Mouse (Mus musculus): ENCODE results near the gene Gm8094. TPM values are rescaled to one million over a fixed set of nuclear protein-coding genes. Genes with fewer than 3 reads are reported as not detected.
"Not testable (repeated sequence)": the region's sequence is repeated elsewhere in the genome, so short reads cannot be mapped to it uniquely, and the experiment has no call there.

Gene Gm8094
- polyA plus RNA-seq (2012; rRNA removed), result not detected in 2 replicates

DNA sequence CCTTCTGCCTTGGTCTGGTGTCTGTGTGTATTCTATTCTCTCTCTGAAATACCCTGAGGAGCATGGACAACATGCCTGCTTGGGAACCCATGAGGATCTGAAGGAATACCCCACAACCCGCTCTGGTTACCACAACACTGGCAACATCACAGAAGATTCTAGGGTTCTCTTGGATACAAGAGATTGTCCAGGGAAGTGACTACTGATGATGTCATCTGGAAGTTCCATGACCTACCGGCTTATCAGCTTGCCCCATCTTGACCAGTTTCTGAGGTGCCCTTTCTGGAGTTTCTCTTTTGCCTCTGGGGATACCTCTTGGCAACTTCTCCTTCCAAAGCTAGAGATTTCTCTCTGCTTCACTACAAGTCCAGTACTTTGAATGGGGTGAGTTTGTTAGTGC is at the start of gene Gm8094:
Gene Gm8094, minus strand, starts transcription at position 101 of the 400 bp plus-strand sequence.
- not testable (repeated sequence) for DNase-seq (ENCODE audit: low read depth)

DNA sequence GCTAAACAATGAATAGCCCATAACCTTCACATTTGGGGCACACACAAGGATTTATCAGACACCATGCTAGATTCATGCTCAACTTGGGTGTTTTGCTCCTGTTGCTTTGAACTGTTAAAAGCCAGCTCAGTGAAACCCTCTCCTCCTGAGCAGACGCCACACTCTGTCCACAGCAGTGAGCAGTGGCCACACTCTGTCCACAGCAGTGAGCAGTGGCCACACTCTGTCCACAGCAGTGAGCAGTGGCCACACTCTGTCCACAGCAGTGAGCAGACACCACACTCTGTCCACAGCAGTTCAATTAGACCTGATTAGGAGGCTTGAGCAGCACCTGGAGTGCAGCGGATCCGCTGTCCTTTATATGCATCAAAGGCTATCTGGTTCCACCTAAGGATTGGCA is 43.2 kb upstream of the Gm8094 start:
- not testable (repeated sequence) for DNase-seq (ENCODE audit: low read depth)

DNA sequence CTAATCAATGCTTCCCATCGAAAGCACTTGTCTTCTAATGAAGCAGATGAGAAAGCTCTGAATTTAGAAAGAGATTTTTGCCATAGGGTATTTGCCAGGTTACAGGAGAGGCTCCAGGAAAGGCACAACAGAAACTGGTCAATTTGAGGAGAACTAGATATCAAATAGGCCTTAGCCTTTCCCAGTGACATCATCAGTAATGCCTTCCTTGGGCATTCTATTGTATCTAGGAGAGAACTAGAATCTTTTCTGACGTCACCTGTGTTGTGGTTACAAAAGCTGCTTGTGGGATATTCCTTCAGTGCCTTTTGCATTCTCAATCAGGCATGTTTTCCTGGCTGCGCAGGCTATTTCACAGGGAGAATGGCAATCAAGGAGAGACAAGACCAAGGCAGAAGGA is 23.9 kb upstream of the Gm8094 start, which contains the start of gene Gm8104:
Gene Gm8104, plus strand, starts transcription at position 301 of the 400 bp plus-strand sequence.
- DNase-seq (ENCODE audit: low read depth), result not testable (repeated sequence)

DNA sequence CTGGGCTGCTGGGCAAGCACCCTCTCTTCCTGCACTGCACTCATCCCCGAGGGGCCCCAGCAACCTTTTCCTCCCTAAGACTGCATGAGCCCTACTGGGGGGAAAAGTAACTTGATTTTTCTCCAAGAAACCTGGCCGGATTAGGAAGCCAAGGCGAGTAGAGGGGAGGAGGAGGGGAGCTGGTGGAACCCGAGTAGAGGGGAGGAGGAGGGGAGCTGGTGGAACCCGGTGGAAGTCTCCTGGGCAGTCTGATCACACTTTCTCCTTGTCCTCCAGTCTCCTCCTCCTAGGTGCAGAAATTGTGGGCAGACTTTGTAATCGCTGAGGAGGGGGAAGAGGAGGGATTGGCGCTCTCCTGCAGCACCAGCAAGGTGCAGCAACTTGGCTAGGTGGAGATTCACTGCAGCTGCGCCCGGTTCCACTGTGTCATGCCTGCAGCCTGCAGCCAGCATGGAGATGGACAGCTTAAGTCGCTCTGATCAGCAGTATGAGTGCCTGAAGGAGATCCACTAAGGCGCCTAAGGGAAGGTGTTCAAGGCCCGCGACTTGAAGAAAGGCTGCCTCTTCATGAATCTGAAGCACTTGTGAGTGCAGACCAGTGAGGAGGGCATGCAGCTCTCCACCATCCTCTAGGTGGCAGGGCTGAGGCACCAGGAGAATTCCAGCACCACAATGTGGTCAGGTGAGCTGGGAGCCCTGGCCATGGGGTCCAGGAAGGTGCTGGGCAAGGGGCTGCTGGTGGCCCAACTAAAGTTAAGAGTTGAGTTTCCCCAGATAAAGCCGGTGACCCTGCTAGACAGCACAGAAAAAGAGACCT is 12.9 kb upstream of the Gm8094 start:
- not testable (repeated sequence) for DNase-seq (ENCODE audit: low read depth)

DNA sequence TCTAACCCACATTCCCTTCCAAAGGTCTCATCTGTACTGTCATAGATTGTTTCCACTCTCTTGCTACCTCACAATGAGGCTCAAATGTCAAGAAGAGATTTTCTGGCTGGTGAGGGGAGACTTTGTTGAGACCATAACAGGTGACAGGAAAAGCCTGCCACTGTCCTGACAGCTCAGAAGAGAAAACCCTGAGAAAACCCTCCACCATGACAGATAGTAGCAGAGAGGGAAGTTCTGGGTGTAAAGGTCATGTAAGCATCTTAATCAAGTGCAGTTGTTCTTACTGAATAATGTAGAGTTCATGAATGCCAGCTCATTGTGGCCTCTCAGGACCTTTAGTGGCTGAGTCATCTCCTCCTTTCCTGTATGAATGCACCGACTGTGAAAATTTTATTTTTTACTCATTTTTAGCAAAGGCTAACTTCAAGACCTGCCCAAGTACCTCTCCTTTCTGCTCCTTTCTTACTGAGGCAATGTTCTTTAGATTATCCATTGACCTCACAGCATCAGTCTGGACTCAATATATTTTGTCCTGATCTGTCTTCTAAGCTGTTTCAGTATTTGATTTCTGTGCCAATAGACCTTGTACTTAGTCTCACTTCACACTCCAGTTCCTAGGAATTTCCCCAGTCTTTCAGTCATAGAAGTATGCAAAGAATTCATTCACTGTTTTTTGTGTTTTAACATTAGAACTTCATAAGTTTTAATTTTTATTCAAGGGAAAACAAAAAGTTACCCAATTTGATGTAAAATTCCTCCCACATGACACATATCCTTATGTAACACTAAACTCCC is 8.7 kb upstream of the Gm8094 start:
- DNase-seq (ENCODE audit: low read depth), result not testable (repeated sequence)

DNA sequence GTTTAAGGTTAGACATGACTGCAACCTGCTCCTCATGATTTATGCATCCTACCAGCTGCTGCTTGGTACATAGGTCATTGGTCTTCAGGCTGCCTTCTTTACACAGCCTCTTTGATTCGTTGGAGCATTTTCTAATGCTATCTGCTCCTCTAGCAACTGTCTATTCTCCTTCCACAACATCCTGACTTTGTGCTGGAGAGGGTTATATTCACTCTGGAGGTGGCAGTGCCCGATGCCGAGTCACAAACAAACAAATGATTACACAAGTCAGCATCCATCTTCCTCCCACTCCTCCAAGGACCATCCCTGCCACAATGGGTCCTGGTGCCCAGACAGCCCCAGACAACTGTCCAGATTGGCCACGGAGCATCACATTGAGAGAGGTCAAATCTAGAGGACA is 16.3 kb downstream of the Gm8094 start:
- DNase-seq (ENCODE audit: low read depth), result not testable (repeated sequence)

DNA sequence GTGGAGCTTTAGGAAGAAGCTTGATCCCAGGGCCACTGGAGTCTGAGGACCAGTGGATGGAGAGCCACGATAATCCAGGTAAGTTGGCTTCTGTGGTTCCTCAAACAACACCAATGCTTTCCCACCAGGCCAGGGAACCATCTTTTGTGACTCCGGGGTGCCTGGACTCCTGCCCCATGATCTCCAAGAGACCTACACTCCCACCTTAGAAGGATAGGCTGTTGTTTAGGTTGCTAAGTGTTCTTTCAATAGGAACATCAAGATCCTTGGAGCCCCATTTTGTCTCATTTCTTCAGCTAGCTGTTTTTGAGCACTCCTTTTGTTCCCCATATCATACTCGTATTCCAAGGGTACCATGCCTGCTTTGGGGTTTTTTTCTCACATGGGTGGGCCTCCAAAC is 18.4 kb downstream of the Gm8094 start:
- DNase-seq (ENCODE audit: low read depth), result not testable (repeated sequence)

Other genes starting within 250 kb of the Gm8094 start
- gene Gm21977, start 223.2 kb downstream of the Gm8094 start, polyA plus RNA-seq (2012; rRNA removed), result not detected in 2 replicates
- gene Gm8082, start 83.0 kb downstream of the Gm8094 start, polyA plus RNA-seq (2012; rRNA removed), result not detected in 2 replicates
- not detected in 2 replicates for gene Gm10376, start 61.0 kb downstream of the Gm8094 start, polyA plus RNA-seq (2012; rRNA removed)
- gene Gm8104, start 24.0 kb upstream of the Gm8094 start, polyA plus RNA-seq (2012; rRNA removed), result not detected in 2 replicates
- gene Gm7233, start 103.2 kb upstream of the Gm8094 start, polyA plus RNA-seq (2012; rRNA removed), result not detected in 2 replicates
- gene Gm8122, start 158.7 kb upstream of the Gm8094 start, polyA plus RNA-seq (2012; rRNA removed), result not detected in 2 replicates
- 0.20 TPM in 1 of 2 replicates, not detected in the other for gene Gm8126, start 182.0 kb upstream of the Gm8094 start, polyA plus RNA-seq (2012; rRNA removed)
- 0.14 and 0.34 TPM in 2 replicates for gene Gm9732, start 198.4 kb upstream of the Gm8094 start, polyA plus RNA-seq (2012; rRNA removed)
- gene Gm8127, start 217.2 kb upstream of the Gm8094 start, polyA plus RNA-seq (2012; rRNA removed), result not detected in 2 replicates